Mouse (Mus musculus): Measurements from ENCODE around the gene Trim41. TPM values are rescaled to one million over a fixed set of nuclear protein-coding genes. Genes with fewer than 3 reads are reported as not detected.
A peak's percentile ranks its signal among the peaks of the same experiment; 100 is the strongest.

Trim41 gene
- polyA plus RNA-seq, 1 experiment from 2014 or later = 8.7 TPM

DNA sequence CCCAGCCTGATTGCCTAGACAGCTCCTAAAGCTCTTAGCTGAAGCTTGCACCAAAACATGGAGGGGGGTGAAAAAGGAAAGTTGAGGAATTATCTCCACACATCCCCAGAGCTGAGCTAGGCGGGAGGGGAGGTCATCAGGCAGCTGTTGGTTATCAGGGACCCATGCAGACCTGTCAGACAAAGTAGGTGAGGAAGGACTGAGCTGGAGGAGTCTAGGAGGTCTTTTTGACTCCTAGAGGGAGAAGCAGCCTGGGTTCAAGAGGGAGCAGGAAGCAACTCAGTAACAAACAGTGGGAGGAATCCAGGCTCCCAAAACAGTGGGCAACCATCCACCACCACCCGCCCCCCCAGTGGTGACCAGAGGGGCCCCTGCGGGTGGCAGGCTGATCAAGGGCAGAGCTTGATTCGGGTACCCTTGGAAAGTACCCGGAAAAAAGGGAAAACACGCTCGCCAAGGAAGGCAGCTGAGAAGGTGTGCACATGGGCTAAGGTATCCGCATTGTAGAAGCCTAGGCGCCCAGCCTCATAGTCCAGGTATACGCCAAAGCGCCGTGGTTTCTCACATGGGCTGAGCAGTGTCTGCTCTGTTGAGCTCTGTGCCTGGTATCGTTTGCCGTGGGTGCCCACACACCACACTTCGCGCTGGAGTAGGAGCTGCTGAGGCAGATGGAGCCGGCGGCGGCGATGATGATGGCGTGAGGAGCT, 10.1 kb downstream of the Trim41 start:
- Histone ChIP-seq H3K27me3 (no peaks in the 10 kb centered on the region), H3K9ac (no peak overlapping the region; the same call in 1 of the 2 replicates), H3K4me1 (peaks cover 13% of the 10 kb centered on the region), H3K36me3 (peaks cover 99% of the 10 kb centered on the region), H3K27ac (no peak overlapping the region), H3K9me3 (no peaks in the 10 kb centered on the region), H3K4me3 (no peak overlapping the region), H3K4me2 (replicated peaks) (no peak overlapping the region)
- 58% methylated on average over 21 of the region's 21 CpGs for WGBS
- ATAC-seq (ENCODE audit: low FRiP score, low read depth) = 0 out of 2 replicates have a peak, but pooled peaks have one; percentile 9

- ATAC-seq (ENCODE audit: low FRiP score, low read depth) = no peak
- 84% methylated on average over 2 of the region's 2 CpGs for WGBS
Observed at GRCm38 (mm10) chr11:48804922-48805321, 12.2 kb downstream of the Trim41 start.

DNA sequence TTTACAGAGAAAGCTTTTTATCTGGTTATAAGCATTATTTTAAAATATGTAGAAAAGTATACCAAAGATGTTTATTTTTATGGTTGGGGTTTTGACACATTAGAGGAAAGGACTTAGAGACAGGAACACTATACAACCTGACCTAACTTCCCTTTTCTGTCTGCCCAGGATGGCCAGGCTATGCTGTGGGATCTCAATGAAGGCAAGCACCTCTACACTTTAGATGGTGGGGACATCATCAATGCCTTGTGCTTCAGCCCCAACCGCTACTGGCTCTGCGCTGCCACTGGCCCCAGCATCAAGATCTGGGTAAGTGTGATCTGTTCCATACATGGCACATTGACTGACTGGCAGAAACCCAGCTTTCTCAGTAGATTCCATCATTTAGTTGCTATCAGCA, 13.2 kb downstream of the Trim41 start:
- peaks cover 24% of the 10 kb centered on the region for H3K4me1 ChIP-seq
- H3K36me3 ChIP-seq = peaks cover 77% of the 10 kb centered on the region
- 98% methylated on average over 2 of the region's 2 CpGs for WGBS

More at GRCm38 (mm10) chr11:48804922-48805321, 12.2 kb downstream of the Trim41 start:
- Histone ChIP-seq H3K4me3 (no peak overlapping the region), H3K4me2 (replicated peaks) (no peak overlapping the region), H3K4me1 (peaks cover 23% of the 10 kb centered on the region), H3K9ac (no peak overlapping the region), H3K27me3 (no peaks in the 10 kb centered on the region), H3K27ac (no peak overlapping the region), H3K9me3 (no peaks in the 10 kb centered on the region), H3K36me3 (peaks cover 87% of the 10 kb centered on the region)

GRCm38 (mm10) chr11:48801831-48802772, 15.1 kb downstream of the Trim41 start:
- no peak for ATAC-seq (ENCODE audit: low FRiP score, low read depth)
- peak overlapping the region; percentile 95 for H3K9ac ChIP-seq
- 73% methylated on average over 17 of the region's 17 CpGs for WGBS
- no peak overlapping the region for H3K27ac ChIP-seq
- no peaks in the 10 kb centered on the region for H3K27me3 ChIP-seq
- H3K9me3 ChIP-seq = no peaks in the 10 kb centered on the region
- peak overlapping the region; percentile 88 for H3K4me3 ChIP-seq
- peak overlapping the region; percentile 93 for H3K4me2 ChIP-seq (replicated peaks)
- peaks cover 35% of the 10 kb centered on the region for H3K4me1 ChIP-seq
- peaks cover 58% of the 10 kb centered on the region for H3K36me3 ChIP-seq

More for the DNA sequence above, 13.2 kb downstream of the Trim41 start:
- no peak for ATAC-seq (ENCODE audit: low FRiP score, low read depth)
- Histone ChIP-seq H3K9me3 (no peaks in the 10 kb centered on the region), H3K27me3 (no peaks in the 10 kb centered on the region), H3K4me2 (replicated peaks) (no peak overlapping the region), H3K4me3 (no peak overlapping the region), H3K27ac (no peak overlapping the region), H3K9ac (no peak overlapping the region)

GRCm38 (mm10) chr11:48799921-48800701, 17.0 kb downstream of the Trim41 start, which contains the start of gene Rack1:
Gene Rack1, plus strand, starts transcription at chr11:48800332.
- H3K27ac ChIP-seq = peak within 1 kb of the TSS; percentile 98
- H3K27me3 ChIP-seq = no peaks in the 10 kb centered on the region
- no peaks in the 10 kb centered on the region for H3K9me3 ChIP-seq
- peak within 1 kb of the TSS; percentile 88 for H3K4me3 ChIP-seq
- peaks cover 38% of the 10 kb centered on the region for H3K36me3 ChIP-seq
- H3K9ac ChIP-seq = peak within 1 kb of the TSS; percentile 95
- H3K4me2 ChIP-seq (replicated peaks) = peak within 1 kb of the TSS; percentile 93
- H3K4me1 ChIP-seq = peaks cover 35% of the 10 kb centered on the region
- under 1% methylated on average over 47 of the region's 47 CpGs for WGBS
- ATAC-seq (ENCODE audit: low FRiP score, low read depth) = peak; percentile 92

DNA sequence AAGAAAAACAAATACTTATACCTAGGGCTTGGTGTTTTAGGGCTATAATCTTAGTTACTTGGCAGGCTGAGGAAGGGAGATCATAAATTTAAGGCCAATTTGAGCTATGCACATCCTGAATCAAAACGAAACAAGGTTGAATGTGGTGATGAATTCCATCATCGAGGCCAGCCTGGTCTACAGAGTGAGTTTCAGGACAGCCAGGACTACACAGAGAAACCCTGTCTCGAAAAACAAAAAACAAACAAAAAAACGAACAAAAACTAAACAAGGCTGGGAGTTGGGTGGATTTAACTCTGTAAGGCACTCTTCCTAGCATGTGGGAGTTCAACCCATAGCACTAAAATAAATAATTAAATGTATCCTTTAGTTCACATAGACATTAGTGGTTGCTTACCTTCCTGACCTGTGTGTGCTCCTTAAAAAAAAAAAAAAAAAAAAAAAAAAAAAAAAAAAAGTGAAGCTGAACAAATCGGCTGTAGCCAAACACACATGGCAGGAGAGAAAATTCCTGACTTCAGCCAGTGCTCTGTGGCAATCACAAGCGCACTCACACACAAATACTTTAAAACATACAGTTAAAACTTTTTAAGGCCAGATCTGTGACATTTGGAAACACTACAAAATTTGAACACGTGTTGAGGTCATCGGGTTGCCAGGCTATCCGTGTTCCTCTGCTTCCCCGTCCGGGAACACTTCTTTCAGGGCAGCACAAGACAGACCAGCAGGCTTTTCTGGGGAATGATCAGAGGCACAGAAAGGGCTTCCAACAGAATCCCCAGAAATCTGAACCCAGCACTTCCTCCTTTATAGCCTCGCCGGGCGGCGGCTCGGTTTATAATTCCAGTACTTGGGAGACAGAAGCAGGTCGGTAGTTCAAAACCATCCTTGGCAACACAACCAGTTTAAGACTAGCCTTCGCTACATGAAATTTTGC, 17.9 kb downstream of the Trim41 start:
- ATAC-seq (ENCODE audit: low FRiP score, low read depth) = peak; percentile 21
- peaks cover 30% of the 10 kb centered on the region for H3K36me3 ChIP-seq
- 8% methylated on average over 18 of the region's 18 CpGs for WGBS

DNA sequence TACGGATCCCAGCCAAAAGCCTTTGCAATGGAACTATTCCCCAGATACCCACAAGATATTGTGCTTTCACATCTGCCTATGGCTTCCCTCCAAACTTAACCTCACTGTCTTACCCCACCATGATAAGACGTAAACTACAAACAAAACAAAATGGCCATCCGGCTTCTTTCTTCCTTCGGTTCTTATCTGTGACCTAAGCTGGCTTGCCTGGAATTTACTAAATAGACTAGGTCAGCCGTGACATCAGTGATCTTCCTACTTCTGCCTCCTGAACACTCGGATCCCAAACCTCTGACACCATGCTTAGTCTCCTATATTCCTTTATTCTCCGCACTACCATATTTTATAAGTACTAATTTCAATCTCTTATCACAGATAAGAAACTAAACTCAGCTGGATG, 18.8 kb downstream of the Trim41 start:
- no peak overlapping the region for H3K9ac ChIP-seq

More for the DNA sequence above, 17.9 kb downstream of the Trim41 start:
- Histone ChIP-seq H3K4me2 (replicated peaks) (peak overlapping the region; percentile 93), H3K4me1 (peaks cover 35% of the 10 kb centered on the region), H3K27me3 (no peaks in the 10 kb centered on the region), H3K27ac (peak overlapping the region; percentile 98), H3K4me3 (peak overlapping the region; percentile 88), H3K9me3 (no peaks in the 10 kb centered on the region), H3K9ac (peak overlapping the region; percentile 95)

GRCm38 (mm10) chr11:48797287-48797686, 19.9 kb downstream of the Trim41 start:
- H3K4me3 ChIP-seq = no peak overlapping the region
- H3K4me2 ChIP-seq (replicated peaks) = no peak overlapping the region
- peaks cover 25% of the 10 kb centered on the region for H3K4me1 ChIP-seq
- H3K9me3 ChIP-seq = no peaks in the 10 kb centered on the region
- no peak overlapping the region for H3K9ac ChIP-seq
- no peak overlapping the region for H3K27ac ChIP-seq
- ATAC-seq (ENCODE audit: low FRiP score, low read depth) = no peak
- WGBS = 88% methylated on average over 5 of the region's 5 CpGs
- no peaks in the 10 kb centered on the region for H3K27me3 ChIP-seq
- H3K36me3 ChIP-seq = peaks cover 10% of the 10 kb centered on the region

More for the DNA sequence above, 18.8 kb downstream of the Trim41 start:
- H3K4me1 ChIP-seq = peaks cover 35% of the 10 kb centered on the region
- WGBS = 87% methylated on average over 7 of the region's 7 CpGs
- no peak overlapping the region for H3K4me3 ChIP-seq
- peak overlapping the region; percentile 93 for H3K4me2 ChIP-seq (replicated peaks)
- no peak for ATAC-seq (ENCODE audit: low FRiP score, low read depth)
- no peaks in the 10 kb centered on the region for H3K27me3 ChIP-seq
- H3K27ac ChIP-seq = no peak overlapping the region
- peaks cover 20% of the 10 kb centered on the region for H3K36me3 ChIP-seq
- no peaks in the 10 kb centered on the region for H3K9me3 ChIP-seq

DNA sequence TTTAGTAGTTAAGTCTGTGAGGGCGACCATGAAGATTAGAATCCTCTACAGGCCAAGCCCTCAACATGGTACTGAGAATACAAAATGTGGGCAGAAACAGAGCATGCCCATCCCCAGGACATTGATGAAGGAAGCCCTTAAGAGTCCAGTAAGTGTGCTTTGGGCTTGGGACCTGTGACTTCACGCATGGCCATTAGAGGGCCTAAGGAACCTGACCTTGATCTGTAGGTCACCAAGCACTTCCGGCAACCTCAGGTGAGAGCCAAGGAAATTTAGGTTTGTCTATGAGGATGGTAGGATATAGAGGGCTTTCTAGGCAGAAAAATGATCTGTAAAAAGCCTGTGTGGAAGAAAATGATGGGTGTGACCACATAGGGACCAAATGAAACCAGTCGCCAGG, 20.9 kb downstream of the Trim41 start:
- peaks cover 16% of the 10 kb centered on the region for H3K4me1 ChIP-seq
- H3K4me2 ChIP-seq (replicated peaks) = no peak overlapping the region
- no peak overlapping the region for H3K4me3 ChIP-seq
- no peaks in the 10 kb centered on the region for H3K9me3 ChIP-seq
- H3K9ac ChIP-seq = no peak overlapping the region
- 79% methylated on average over 4 of the region's 4 CpGs for WGBS
- peaks cover under 1% of the 10 kb centered on the region; the same call in 1 of the 2 replicates for H3K36me3 ChIP-seq
- no peaks in the 10 kb centered on the region for H3K27me3 ChIP-seq
- H3K27ac ChIP-seq = no peak overlapping the region
- no peak for ATAC-seq (ENCODE audit: low FRiP score, low read depth)

- ATAC-seq (ENCODE audit: low FRiP score, low read depth) = no peak
- no peak overlapping the region for H3K9ac ChIP-seq
- no peaks in the 10 kb centered on the region for H3K27me3 ChIP-seq
- H3K27ac ChIP-seq = no peak overlapping the region
- H3K4me2 ChIP-seq (replicated peaks) = no peak overlapping the region
- H3K9me3 ChIP-seq = no peaks in the 10 kb centered on the region
- no peak overlapping the region for H3K4me3 ChIP-seq
- peaks cover 13% of the 10 kb centered on the region for H3K4me1 ChIP-seq
- WGBS = 86% methylated on average over 7 of the region's 7 CpGs
- H3K36me3 ChIP-seq = no peaks in the 10 kb centered on the region
Observed at GRCm38 (mm10) chr11:48795221-48795620, 21.9 kb downstream of the Trim41 start.

GRCm38 (mm10) chr11:48793184-48793583, 24.0 kb downstream of the Trim41 start:
- H3K4me1 ChIP-seq = peaks cover 5% of the 10 kb centered on the region
- H3K9ac ChIP-seq = no peak overlapping the region
- ATAC-seq (ENCODE audit: low FRiP score, low read depth) = no peak
- no peaks in the 10 kb centered on the region for H3K9me3 ChIP-seq
- no peak overlapping the region for H3K4me2 ChIP-seq (replicated peaks)
- 98% methylated on average over 3 of the region's 3 CpGs for WGBS
- H3K4me3 ChIP-seq = no peak overlapping the region
- no peaks in the 10 kb centered on the region for H3K27me3 ChIP-seq
- no peak overlapping the region for H3K27ac ChIP-seq
- H3K36me3 ChIP-seq = no peaks in the 10 kb centered on the region

All from limb, embryonic 13.5 days (tissue).